Mouse (Mus musculus) lung, adult 2 months (tissue): ENCODE results near the gene Cox17.

Experiments used
- CTCF ChIP-seq: fragments of 200-500 bp; IDR thresholded peaks from 2 replicates; pipeline ENCODE4 v1.5.1; 2011; ENCODE audit warnings: mild to moderate bottlenecking, low read length, control low read depth; ENCODE audit not compliant: insufficient read depth
- POLR2A ChIP-seq: fragments of 200-500 bp; IDR thresholded peaks from 2 replicates; pipeline ENCODE4 v1.6.1; 2011; ENCODE audit warnings: low read depth, mild to moderate bottlenecking, control low read depth, low read length, borderline replicate concordance; ENCODE audit errors: extremely low read depth

- TF ChIP-seq CTCF (no peak), POLR2A (no peak)
Observed at GRCm38 (mm10) chr16:38307221-38307605, 39.6 kb upstream of the Cox17 start.
